Mouse (Mus musculus): ENCODE measurements around the gene Dock1. TPM values are rescaled to one million over a fixed set of nuclear protein-coding genes. Genes with fewer than 3 reads are reported as not detected.

Gene Dock1
- polyA plus RNA-seq, 1 experiment from 2014 or later: 17.8 TPM

DNA sequence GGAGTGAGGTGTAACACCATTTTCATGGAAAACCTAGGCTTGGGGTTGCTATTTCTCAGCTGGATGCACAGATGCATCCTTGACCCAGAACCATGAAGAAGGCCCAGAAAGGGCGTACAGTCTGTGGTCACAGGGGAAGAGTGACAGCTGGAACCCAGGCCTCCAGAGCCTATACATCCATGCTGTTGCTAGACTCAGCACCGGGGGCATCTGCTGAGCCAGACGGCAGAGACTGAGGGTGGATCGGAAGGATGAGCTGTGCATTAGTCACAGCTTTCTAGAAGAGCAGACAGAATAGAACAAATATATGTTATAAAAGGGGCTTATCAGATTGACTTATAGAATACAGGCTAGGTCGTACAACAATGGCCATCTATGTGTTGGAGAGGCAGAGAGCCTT lies 534.7 kb downstream of the Dock1 start:
- H3K9me3 ChIP-seq (replicated peaks; ENCODE audit: control insufficient read depth, low read length): peaks cover 2% of the 10 kb centered on the region; the same call in 1 of the 2 replicates
- 81% methylated on average over 5 of the region's 5 CpGs for WGBS
- H3K27me3 ChIP-seq (ENCODE audit: control insufficient read depth, insufficient read depth, low read length): no peaks in the 10 kb centered on the region
- H3K4me2 ChIP-seq (ENCODE audit: low read depth, low read length): no peak overlapping the region
- no peak overlapping the region for H3K27ac ChIP-seq (ENCODE audit: low read length)
- H3K36me3 ChIP-seq (ENCODE audit: control insufficient read depth, insufficient read depth): no peaks in the 10 kb centered on the region
- no peak overlapping the region for H3K9ac ChIP-seq (ENCODE audit: low read length)
- H3K4me3 ChIP-seq (ENCODE audit: low read length): no peak overlapping the region
- H3K4me1 ChIP-seq (ENCODE audit: control insufficient read depth, insufficient read depth, low read length): peaks cover 3% of the 10 kb centered on the region; the same call in 1 of the 2 replicates
- ATAC-seq (replicated peaks; ENCODE audit: extremely low read depth, insufficient read depth, low FRiP score): no peak

DNA sequence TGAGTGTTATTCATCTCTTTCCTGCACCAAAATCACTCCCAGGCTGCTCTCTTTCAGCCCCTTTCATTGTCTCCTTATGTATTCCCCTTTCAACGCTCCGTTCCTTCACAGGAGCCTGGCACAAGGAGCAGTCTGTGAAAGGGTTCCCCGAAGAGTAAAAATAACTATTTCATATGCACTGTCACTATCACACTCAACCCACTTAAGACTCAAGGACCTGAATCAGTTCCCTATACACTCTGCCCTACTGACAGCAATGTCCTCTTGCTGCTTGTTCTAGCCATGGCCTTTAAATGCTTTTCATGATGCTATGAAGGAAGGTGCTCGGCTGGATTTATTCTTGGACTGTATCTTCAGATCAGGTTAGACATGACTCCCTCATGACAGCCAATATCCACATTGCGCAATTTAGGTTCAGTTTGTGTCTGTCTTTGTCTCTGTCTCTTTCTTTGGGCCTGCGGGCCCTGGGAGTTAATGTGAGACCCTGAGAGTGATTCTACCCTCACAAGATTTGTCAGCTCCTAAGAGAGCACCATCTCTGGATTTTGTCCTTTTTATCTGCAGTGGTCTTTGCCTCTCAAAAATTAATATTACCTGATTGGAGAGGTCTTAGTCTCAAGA lies 538.6 kb downstream of the Dock1 start:
- peaks cover 10% of the 10 kb centered on the region for H3K4me1 ChIP-seq (ENCODE audit: control insufficient read depth, insufficient read depth, low read length)
- no peaks in the 10 kb centered on the region for H3K9me3 ChIP-seq (replicated peaks; ENCODE audit: control insufficient read depth, low read length)
- ATAC-seq (replicated peaks; ENCODE audit: extremely low read depth, insufficient read depth, low FRiP score): peak; percentile 81
- no peaks in the 10 kb centered on the region for H3K36me3 ChIP-seq (ENCODE audit: control insufficient read depth, insufficient read depth)
- no peak overlapping the region for H3K4me3 ChIP-seq (ENCODE audit: low read length)
- no peaks in the 10 kb centered on the region for H3K27me3 ChIP-seq (ENCODE audit: control insufficient read depth, insufficient read depth, low read length)
- no peak overlapping the region for H3K9ac ChIP-seq (ENCODE audit: low read length)
- no peak overlapping the region for H3K27ac ChIP-seq (ENCODE audit: low read length)
- no peak overlapping the region for H3K4me2 ChIP-seq (ENCODE audit: low read depth, low read length)
- WGBS: 63% methylated on average over 6 of the region's 6 CpGs

DNA sequence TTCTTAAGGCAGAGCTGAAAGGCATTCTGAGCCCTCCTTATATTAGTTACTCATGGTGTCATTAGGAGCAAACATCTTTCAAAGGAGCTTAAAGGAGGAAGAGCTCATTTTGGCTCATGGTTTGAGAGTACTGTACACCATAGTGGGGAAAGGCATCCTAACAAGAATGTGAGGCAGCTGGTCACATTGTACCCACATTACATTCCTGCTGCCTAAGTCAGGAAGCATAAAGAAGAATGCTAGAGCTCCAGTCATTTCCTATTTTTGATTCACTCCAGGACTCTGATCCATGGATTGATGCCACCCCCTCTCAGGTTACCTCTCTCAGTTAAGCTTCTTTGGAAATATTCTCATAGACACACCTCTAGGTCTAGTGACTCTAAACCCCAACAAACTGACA lies 539.8 kb downstream of the Dock1 start:
- Histone ChIP-seq H3K27me3 (ENCODE audit: control insufficient read depth, insufficient read depth, low read length) (no peaks in the 10 kb centered on the region), H3K27ac (ENCODE audit: low read length) (no peak overlapping the region), H3K9ac (ENCODE audit: low read length) (no peak overlapping the region), H3K4me2 (ENCODE audit: low read depth, low read length) (no peak overlapping the region), H3K4me3 (ENCODE audit: low read length) (no peak overlapping the region), H3K36me3 (ENCODE audit: control insufficient read depth, insufficient read depth) (no peaks in the 10 kb centered on the region), H3K4me1 (ENCODE audit: control insufficient read depth, insufficient read depth, low read length) (peaks cover 8% of the 10 kb centered on the region), H3K9me3 (replicated peaks; ENCODE audit: control insufficient read depth, low read length) (no peaks in the 10 kb centered on the region)
- ATAC-seq (replicated peaks; ENCODE audit: extremely low read depth, insufficient read depth, low FRiP score): no peak

DNA sequence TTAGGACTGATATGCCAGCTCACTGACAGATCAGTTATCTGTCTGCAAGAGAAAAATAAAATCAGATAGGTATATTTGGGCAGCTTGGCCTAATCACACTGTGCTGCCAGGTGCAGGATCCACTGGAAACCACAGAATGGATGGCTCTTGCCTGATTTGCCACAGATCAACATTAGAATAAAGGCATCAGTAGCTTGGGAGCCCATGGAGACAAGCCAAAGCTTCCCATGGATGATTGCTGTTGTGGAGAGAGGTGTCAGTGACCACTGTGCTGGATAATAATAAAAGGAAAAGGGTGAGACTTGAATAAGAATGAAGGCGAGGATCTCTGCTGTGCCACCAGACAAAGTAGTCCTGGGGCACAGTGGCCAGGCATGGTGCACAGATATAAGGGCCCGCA lies 540.4 kb downstream of the Dock1 start:
- WGBS: 89% methylated on average over 2 of the region's 2 CpGs
- no peaks in the 10 kb centered on the region for H3K36me3 ChIP-seq (ENCODE audit: control insufficient read depth, insufficient read depth)

DNA sequence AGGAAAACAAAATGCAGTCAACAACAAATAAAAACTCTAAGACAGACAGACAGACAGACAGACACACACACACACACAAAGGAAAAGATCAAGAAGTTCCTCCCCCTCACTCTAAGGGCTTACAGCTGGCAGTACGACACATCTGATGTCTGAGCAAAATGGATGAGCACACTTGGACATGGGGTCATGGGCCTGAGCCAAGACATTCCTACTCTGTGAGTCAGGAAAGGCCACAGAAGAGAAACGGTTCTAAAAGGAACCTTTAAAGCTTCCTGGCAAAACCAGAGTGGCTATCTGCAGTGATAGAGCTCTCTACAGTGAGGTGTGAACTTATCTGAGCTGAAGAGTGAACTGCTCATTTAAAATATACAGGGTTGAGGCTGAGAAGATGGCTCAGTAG lies 542.1 kb downstream of the Dock1 start:
- ATAC-seq (replicated peaks; ENCODE audit: extremely low read depth, insufficient read depth, low FRiP score): 0 out of 2 replicates have a peak, but pooled peaks have one; percentile 49
- no peaks in the 10 kb centered on the region for H3K9me3 ChIP-seq (replicated peaks; ENCODE audit: control insufficient read depth, low read length)
- 10% methylated on average over 2 of the region's 2 CpGs for WGBS

More for the DNA sequence above, 540.4 kb downstream of the Dock1 start:
- ATAC-seq (replicated peaks; ENCODE audit: extremely low read depth, insufficient read depth, low FRiP score): no peak
- Histone ChIP-seq H3K4me1 (ENCODE audit: control insufficient read depth, insufficient read depth, low read length) (peaks cover 8% of the 10 kb centered on the region), H3K4me2 (ENCODE audit: low read depth, low read length) (no peak overlapping the region), H3K9ac (ENCODE audit: low read length) (no peak overlapping the region), H3K9me3 (replicated peaks; ENCODE audit: control insufficient read depth, low read length) (no peaks in the 10 kb centered on the region), H3K27me3 (ENCODE audit: control insufficient read depth, insufficient read depth, low read length) (no peaks in the 10 kb centered on the region), H3K27ac (ENCODE audit: low read length) (no peak overlapping the region), H3K4me3 (ENCODE audit: low read length) (no peak overlapping the region)

DNA sequence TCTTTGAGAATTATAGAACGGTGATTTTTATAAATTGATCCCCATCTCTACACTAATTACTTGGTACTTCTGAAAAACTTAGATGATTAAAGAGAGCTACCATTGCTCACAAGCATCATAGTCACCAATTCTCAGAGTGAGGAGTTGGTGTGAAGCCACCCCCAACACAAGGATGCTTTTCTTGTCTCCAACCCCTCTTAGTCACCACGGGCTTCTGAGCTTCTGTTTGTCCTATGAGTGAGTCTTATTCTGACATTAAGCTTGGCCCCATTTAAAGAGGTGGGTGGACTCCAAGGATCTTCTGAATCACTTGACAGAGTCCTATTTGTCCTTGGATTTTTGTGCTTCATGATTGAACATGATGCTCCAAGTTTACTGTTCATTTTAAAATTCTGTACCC lies 551.0 kb downstream of the Dock1 start:
- Histone ChIP-seq H3K27me3 (ENCODE audit: control insufficient read depth, insufficient read depth, low read length) (no peaks in the 10 kb centered on the region), H3K4me3 (ENCODE audit: low read length) (no peak overlapping the region), H3K4me1 (ENCODE audit: control insufficient read depth, insufficient read depth, low read length) (no peaks in the 10 kb centered on the region), H3K9ac (ENCODE audit: low read length) (no peak overlapping the region), H3K36me3 (ENCODE audit: control insufficient read depth, insufficient read depth) (no peaks in the 10 kb centered on the region), H3K4me2 (ENCODE audit: low read depth, low read length) (no peak overlapping the region), H3K27ac (ENCODE audit: low read length) (no peak overlapping the region), H3K9me3 (replicated peaks; ENCODE audit: control insufficient read depth, low read length) (no peaks in the 10 kb centered on the region; the same call in 1 of the 2 replicates)
- no peak for ATAC-seq (replicated peaks; ENCODE audit: extremely low read depth, insufficient read depth, low FRiP score)
- WGBS: 82% methylated on average over 2 of the region's 2 CpGs

More for the DNA sequence above, 542.1 kb downstream of the Dock1 start:
- no peak overlapping the region for H3K9ac ChIP-seq (ENCODE audit: low read length)
- no peaks in the 10 kb centered on the region for H3K27me3 ChIP-seq (ENCODE audit: control insufficient read depth, insufficient read depth, low read length)
- no peaks in the 10 kb centered on the region for H3K36me3 ChIP-seq (ENCODE audit: control insufficient read depth, insufficient read depth)
- peaks cover 8% of the 10 kb centered on the region for H3K4me1 ChIP-seq (ENCODE audit: control insufficient read depth, insufficient read depth, low read length)
- no peak overlapping the region for H3K27ac ChIP-seq (ENCODE audit: low read length)
- no peak overlapping the region for H3K4me3 ChIP-seq (ENCODE audit: low read length)
- no peak overlapping the region for H3K4me2 ChIP-seq (ENCODE audit: low read depth, low read length)
